Mouse (Mus musculus): ENCODE measurements around the gene Gm20532. TPM values are rescaled to one million over a fixed set of nuclear protein-coding genes. Genes with fewer than 3 reads are reported as not detected.

Gene Gm20532
- polyA plus RNA-seq, 1 experiment = not detected

DNA sequence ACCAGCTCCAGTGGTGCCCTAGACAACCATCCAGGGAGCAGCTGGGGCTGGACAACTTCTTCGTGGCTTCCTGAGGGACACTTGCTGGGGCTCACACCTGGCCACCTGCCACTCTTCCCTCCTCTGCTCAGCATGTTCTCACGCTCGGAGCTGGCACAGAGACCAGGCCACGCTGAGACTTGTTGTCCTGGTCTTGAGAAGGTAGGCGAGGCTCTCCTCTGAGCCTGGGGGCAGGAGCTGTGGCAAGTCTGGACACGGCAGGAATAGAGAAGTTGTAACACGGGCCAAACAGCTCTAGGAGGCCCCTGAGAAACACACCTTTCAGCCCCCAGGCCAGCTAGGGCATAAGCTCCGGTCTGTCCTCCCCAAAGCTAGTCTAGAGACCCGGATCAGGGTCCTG, 32.5 kb upstream of the Gm20532 start:
- no peaks in the 10 kb centered on the region for H3K36me3 ChIP-seq (ENCODE audit: control insufficient read depth, insufficient read depth, low read length)
- TF ChIP-seq CTCF (IDR thresholded peaks at IDR 0.05; ENCODE audit: borderline replicate concordance, control insufficient read depth, extremely low read depth, insufficient read depth, low read length, poor library complexity) (no peak), POLR2A (IDR thresholded peaks at IDR 0.05; ENCODE audit: control insufficient read depth, extremely low read depth, insufficient read depth, low read length, poor library complexity) (no peak)
- WGBS = 67% methylated on average over 9 of the region's 9 CpGs
- H3K27me3 ChIP-seq (ENCODE audit: control insufficient read depth, insufficient read depth, low read length) = no peaks in the 10 kb centered on the region
- no peak for DNase-seq
- H3K27ac ChIP-seq (ENCODE audit: control insufficient read depth, insufficient read depth, low read length) = no peak overlapping the region
- no peak overlapping the region for H3K4me3 ChIP-seq (ENCODE audit: control insufficient read depth, insufficient read depth, low read length)
- H3K4me1 ChIP-seq (replicated peaks; ENCODE audit: control insufficient read depth, insufficient read depth, low read length) = peaks cover 62% of the 10 kb centered on the region

DNA sequence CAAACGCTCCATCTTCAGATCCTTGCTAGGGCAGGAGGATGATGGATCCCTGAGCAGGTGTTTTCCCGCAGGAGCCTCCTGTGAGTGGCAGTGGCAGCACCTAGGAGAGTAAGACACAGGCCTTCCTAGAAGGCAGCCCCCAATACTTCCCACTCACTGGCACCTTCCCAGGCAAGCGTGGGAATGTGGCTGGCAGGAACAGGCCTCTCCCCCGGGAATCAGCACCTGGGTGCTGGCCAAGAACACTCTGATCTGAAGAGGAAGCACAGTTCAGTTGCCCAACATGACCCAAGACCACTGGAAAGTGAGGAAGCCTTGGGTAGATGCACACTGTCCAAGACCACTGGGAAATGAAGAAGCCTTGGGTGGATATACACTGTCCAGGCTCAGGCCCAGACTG, 31.4 kb upstream of the Gm20532 start:
- TF ChIP-seq CTCF (IDR thresholded peaks at IDR 0.05; ENCODE audit: borderline replicate concordance, control insufficient read depth, extremely low read depth, insufficient read depth, low read length, poor library complexity) (no peak), POLR2A (IDR thresholded peaks at IDR 0.05; ENCODE audit: control insufficient read depth, extremely low read depth, insufficient read depth, low read length, poor library complexity) (no peak)
- Histone ChIP-seq H3K4me3 (ENCODE audit: control insufficient read depth, insufficient read depth, low read length) (no peak overlapping the region), H3K36me3 (ENCODE audit: control insufficient read depth, insufficient read depth, low read length) (no peaks in the 10 kb centered on the region), H3K27ac (ENCODE audit: control insufficient read depth, insufficient read depth, low read length) (no peak overlapping the region), H3K27me3 (ENCODE audit: control insufficient read depth, insufficient read depth, low read length) (no peaks in the 10 kb centered on the region), H3K4me1 (replicated peaks; ENCODE audit: control insufficient read depth, insufficient read depth, low read length) (peaks cover 52% of the 10 kb centered on the region)
- WGBS = 80% methylated on average over 4 of the region's 4 CpGs
- DNase-seq = no peak

DNA sequence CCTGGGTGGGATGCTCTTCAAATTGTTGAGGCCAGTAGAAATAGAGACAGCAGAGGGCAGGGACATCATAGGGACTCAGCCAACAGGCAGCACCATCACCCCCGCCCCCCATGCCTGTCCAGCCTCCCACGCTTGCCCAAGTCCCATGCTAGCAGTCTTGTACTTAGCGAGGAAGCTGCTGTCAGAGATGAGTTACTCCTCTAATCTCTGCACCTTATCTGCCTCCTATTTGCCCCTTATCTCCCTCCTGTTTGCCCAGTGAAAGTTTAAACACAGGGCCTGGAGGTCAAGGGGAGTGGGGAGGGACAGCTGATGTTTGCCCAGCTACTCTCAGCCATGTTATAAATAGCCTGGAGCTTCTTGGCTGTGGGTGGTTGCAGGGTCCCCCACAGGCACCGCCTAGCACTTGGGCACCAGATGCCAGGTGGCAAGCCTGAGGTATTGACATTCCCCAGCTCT, 29.9 kb upstream of the Gm20532 start:
- TF ChIP-seq POLR2A (IDR thresholded peaks at IDR 0.05; ENCODE audit: control insufficient read depth, extremely low read depth, insufficient read depth, low read length, poor library complexity) = no peak
- TF ChIP-seq CTCF (IDR thresholded peaks at IDR 0.05; ENCODE audit: borderline replicate concordance, control insufficient read depth, extremely low read depth, insufficient read depth, low read length, poor library complexity) = no peak
- H3K4me3 ChIP-seq (ENCODE audit: control insufficient read depth, insufficient read depth, low read length) = no peak overlapping the region
- H3K27me3 ChIP-seq (ENCODE audit: control insufficient read depth, insufficient read depth, low read length) = no peaks in the 10 kb centered on the region
- H3K36me3 ChIP-seq (ENCODE audit: control insufficient read depth, insufficient read depth, low read length) = no peaks in the 10 kb centered on the region
- peak overlapping the region; percentile 4; the same call in 1 of the 2 replicates for H3K27ac ChIP-seq (ENCODE audit: control insufficient read depth, insufficient read depth, low read length)
- no peak for DNase-seq
- WGBS = 57% methylated on average over 4 of the region's 4 CpGs
- H3K4me1 ChIP-seq (replicated peaks; ENCODE audit: control insufficient read depth, insufficient read depth, low read length) = peaks cover 52% of the 10 kb centered on the region

DNA sequence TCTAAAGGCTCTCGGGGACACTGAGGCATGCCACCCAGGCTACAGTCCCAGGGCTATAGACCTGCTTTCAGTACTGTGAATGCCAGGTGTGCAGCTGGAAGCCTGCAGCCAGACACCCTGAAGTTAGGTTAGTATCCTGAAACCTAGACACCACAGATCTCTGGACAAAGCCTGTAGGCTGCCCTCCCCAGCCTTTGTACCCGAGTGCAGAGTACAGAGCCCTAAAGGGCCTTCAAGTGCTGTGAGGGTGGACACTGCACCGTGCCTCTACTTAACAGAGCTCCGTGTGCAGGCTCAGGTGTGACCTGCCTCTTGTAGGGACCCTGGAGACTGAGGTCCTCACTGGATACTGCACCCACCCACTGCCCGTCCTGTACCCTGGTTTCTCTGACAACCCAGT, 25.9 kb upstream of the Gm20532 start:
- no peak overlapping the region for H3K4me3 ChIP-seq (ENCODE audit: control insufficient read depth, insufficient read depth, low read length)
- H3K27me3 ChIP-seq (ENCODE audit: control insufficient read depth, insufficient read depth, low read length) = no peaks in the 10 kb centered on the region
- TF ChIP-seq POLR2A (IDR thresholded peaks at IDR 0.05; ENCODE audit: control insufficient read depth, extremely low read depth, insufficient read depth, low read length, poor library complexity) (no peak), CTCF (IDR thresholded peaks at IDR 0.05; ENCODE audit: borderline replicate concordance, control insufficient read depth, extremely low read depth, insufficient read depth, low read length, poor library complexity) (no peak)
- no peaks in the 10 kb centered on the region for H3K36me3 ChIP-seq (ENCODE audit: control insufficient read depth, insufficient read depth, low read length)
- 87% methylated on average over 5 of the region's 5 CpGs for WGBS
- H3K27ac ChIP-seq (ENCODE audit: control insufficient read depth, insufficient read depth, low read length) = no peak overlapping the region
- peaks cover 32% of the 10 kb centered on the region for H3K4me1 ChIP-seq (replicated peaks; ENCODE audit: control insufficient read depth, insufficient read depth, low read length)
- DNase-seq = no peak

DNA sequence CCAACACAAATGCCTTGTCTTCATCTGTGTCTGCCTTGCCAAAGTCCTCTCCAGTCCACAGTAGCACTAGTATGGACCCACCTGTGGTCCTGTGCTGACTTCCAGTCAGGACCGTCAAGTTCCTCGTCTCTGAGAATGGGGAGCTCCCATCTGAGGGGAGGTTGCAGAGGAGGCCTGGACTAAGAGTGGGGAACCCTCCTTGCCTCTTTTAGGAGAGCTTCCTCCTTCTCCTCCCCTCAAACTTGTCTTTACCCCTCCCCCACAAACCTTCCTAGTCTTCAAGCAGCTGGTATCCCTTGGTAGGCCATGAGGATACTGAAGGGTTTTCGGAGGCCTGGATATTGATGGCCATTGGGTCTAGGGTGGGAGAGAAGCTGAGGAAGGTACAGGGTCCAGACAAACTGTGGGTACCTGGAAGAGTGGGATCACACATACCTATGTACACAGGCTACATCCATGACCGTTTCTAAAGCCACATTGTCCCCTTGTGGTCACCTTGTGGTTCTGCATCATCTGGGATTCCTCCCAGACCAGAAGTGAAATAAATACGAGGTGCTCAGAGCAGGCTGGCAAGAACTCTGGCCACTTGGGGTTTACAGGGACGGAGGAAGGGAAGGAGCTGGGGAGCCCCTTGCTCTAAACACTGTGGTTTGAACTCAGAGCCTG, 25.0 kb upstream of the Gm20532 start:
- H3K27ac ChIP-seq (ENCODE audit: control insufficient read depth, insufficient read depth, low read length) = no peak overlapping the region
- H3K27me3 ChIP-seq (ENCODE audit: control insufficient read depth, insufficient read depth, low read length) = no peaks in the 10 kb centered on the region
- no peak overlapping the region for H3K4me3 ChIP-seq (ENCODE audit: control insufficient read depth, insufficient read depth, low read length)
- no peaks in the 10 kb centered on the region for H3K36me3 ChIP-seq (ENCODE audit: control insufficient read depth, insufficient read depth, low read length)
- DNase-seq = peak; percentile 35
- no peak for TF ChIP-seq POLR2A (IDR thresholded peaks at IDR 0.05; ENCODE audit: control insufficient read depth, extremely low read depth, insufficient read depth, low read length, poor library complexity)
- no peak for TF ChIP-seq CTCF (IDR thresholded peaks at IDR 0.05; ENCODE audit: borderline replicate concordance, control insufficient read depth, extremely low read depth, insufficient read depth, low read length, poor library complexity)
- 49% methylated on average over 6 of the region's 6 CpGs for WGBS
- H3K4me1 ChIP-seq (replicated peaks; ENCODE audit: control insufficient read depth, insufficient read depth, low read length) = peaks cover 29% of the 10 kb centered on the region

DNA sequence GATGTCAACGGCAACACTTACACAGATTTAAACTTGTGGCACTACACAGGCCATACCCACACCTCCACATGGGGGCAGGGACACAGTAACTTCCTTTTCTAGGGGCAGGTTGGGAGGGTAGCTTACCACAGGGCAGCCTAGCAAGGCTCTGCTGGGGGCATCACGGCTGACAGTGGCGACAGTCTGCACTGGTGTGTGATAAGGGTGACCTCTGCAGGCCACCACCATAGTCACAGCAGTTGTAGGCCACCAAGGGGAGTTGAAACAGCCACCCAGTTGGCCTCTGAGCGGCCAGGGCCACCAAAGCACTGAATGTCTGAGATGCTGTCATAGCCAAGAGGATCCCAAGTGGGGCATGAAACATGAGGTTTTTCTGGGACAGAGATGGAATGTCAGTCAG, 20.2 kb upstream of the Gm20532 start:
- DNase-seq = peak; percentile 78
- TF ChIP-seq POLR2A (IDR thresholded peaks at IDR 0.05; ENCODE audit: control insufficient read depth, extremely low read depth, insufficient read depth, low read length, poor library complexity) (no peak), CTCF (IDR thresholded peaks at IDR 0.05; ENCODE audit: borderline replicate concordance, control insufficient read depth, extremely low read depth, insufficient read depth, low read length, poor library complexity) (peak; percentile 85; the same call in 1 of the 2 replicates)
- Histone ChIP-seq H3K27ac (ENCODE audit: control insufficient read depth, insufficient read depth, low read length) (no peak overlapping the region), H3K27me3 (ENCODE audit: control insufficient read depth, insufficient read depth, low read length) (no peaks in the 10 kb centered on the region), H3K4me3 (ENCODE audit: control insufficient read depth, insufficient read depth, low read length) (no peak overlapping the region), H3K4me1 (replicated peaks; ENCODE audit: control insufficient read depth, insufficient read depth, low read length) (peaks cover 10% of the 10 kb centered on the region), H3K36me3 (ENCODE audit: control insufficient read depth, insufficient read depth, low read length) (no peaks in the 10 kb centered on the region)
- WGBS = 9% methylated on average over 4 of the region's 4 CpGs

All from thymus, adult 2 months (tissue).